Mouse (Mus musculus): ENCODE measurements at regions not wholly inside any gene's neighbourhood (a gene's known extent, or its start where the extent isn't known, plus 50 kb on each side); places are given as distances from the start of the nearest gene placed in this dataset.

DNA sequence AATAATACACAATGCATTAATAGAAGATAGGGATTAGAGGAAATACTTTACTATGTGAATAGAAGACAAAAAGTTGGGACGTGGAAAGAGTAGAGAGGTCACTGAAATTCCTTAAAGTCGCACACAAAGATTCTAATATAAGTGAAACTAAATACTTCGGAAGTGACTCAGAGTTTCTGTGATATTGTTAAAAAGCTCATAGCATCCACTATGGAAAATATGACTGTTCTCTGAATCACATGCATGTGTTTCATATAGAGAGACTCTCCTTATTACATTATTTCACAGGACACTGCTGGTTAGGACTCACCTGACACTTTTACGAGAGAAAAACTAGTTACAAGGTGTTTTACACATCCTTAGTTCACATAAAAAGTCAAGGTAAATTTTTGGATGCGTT lies 446.1 kb upstream of the Adamts5 start:
- TF ChIP-seq CEBPB (IDR thresholded peaks at IDR 0.05; ENCODE audit: insufficient read depth, poor library complexity, severe bottlenecking) (no peak), POLR2AphosphoS2 (IDR thresholded peaks at IDR 0.05; ENCODE audit: insufficient read length, low read depth) (no peak), MAX (IDR thresholded peaks at IDR 0.05; ENCODE audit: low read depth) (no peak), POLR2A (IDR thresholded peaks at IDR 0.05; ENCODE audit: insufficient read length, low read depth) (no peak), TCF12 (IDR thresholded peaks at IDR 0.05; ENCODE audit: insufficient read depth, poor library complexity, severe bottlenecking) (no peak), E2F4 (IDR thresholded peaks at IDR 0.05; ENCODE audit: insufficient read depth) (no peak), MYOD1 (IDR thresholded peaks at IDR 0.05; ENCODE audit: control insufficient read depth in 1 of 3, insufficient read length in 2 of 3, low read depth in 2 of 3) (no peak), MYOG (IDR thresholded peaks at IDR 0.05; ENCODE audit: control insufficient read depth in 1 of 3, insufficient read depth in 1 of 3, insufficient read length in 2 of 3, low read depth in 2 of 3) (no peak), USF1 (IDR thresholded peaks at IDR 0.05; ENCODE audit: low read depth) (no peak)

Data from myocyte (in vitro differentiated cells).